Mouse (Mus musculus) lung, embryonic 15.5 days (tissue): ENCODE data around the gene Oas2. TPM values are rescaled to one million over a fixed set of nuclear protein-coding genes. Genes with fewer than 3 reads are reported as not detected.
"Not testable (repeated sequence)": the region's sequence is repeated elsewhere in the genome, so short reads cannot be mapped to it uniquely, and the experiment has no call there.

ENCODE experiments used
- ATAC-seq: fragments of 200-750 bp; cut with Nextera tagmentation; 2 replicates; pipeline ENCODE4 v1.8.0; 2017; ENCODE audit warnings: moderate number of reproducible peaks, borderline replicate concordance; ENCODE audit not compliant: low FRiP score, low TSS enrichment; ENCODE audit errors: extremely low read depth
- H3K27ac ChIP-seq: fragments of 300-500 bp; sonication (generic); 2 replicates; pipeline ENCODE4 v1.5.1; 2015; ENCODE audit warnings: moderate library complexity, mild to moderate bottlenecking, inconsistent platforms
- H3K27me3 ChIP-seq: fragments of 300-500 bp; sonication (generic); 2 replicates; pipeline ENCODE4 v1.6.1; 2015; ENCODE audit warnings: inconsistent platforms
- H3K36me3 ChIP-seq: fragments of 300-500 bp; sonication (generic); 2 replicates; pipeline ENCODE4 v1.6.1; 2015; ENCODE audit warnings: inconsistent platforms
- H3K4me1 ChIP-seq: fragments of 300-500 bp; sonication (generic); 2 replicates; pipeline ENCODE4 v1.6.1; 2015; ENCODE audit warnings: inconsistent platforms
- H3K4me2 ChIP-seq: fragments of 300-500 bp; sonication (generic); 2 replicates; pipeline ENCODE4 v1.6.1; 2015; ENCODE audit warnings: inconsistent platforms, mild to moderate bottlenecking, moderate library complexity
- H3K4me3 ChIP-seq: fragments of 300-500 bp; sonication (generic); 2 replicates; pipeline ENCODE4 v1.5.1; 2015; ENCODE audit warnings: mild to moderate bottlenecking, inconsistent platforms
- H3K9ac ChIP-seq: fragments of 300-500 bp; sonication (generic); 2 replicates; pipeline ENCODE4 v1.6.1; 2015; ENCODE audit warnings: inconsistent platforms
- H3K9me3 ChIP-seq: fragments of 300-500 bp; sonication (generic); 2 replicates; pipeline ENCODE4 v1.6.1; 2016; ENCODE audit warnings: inconsistent platforms
- WGBS: fragments of 180-500 bp; shearing (Covaris S2); methylation state at CpG from one replicate; pipeline ENCODE4 v1.1.7; 2015; 5-methylcytosine and 5-hydroxymethylcytosine counted together
- polyA plus RNA-seq: library from polyadenylated mRNA; unstranded; fragments of >200 nt; fragmentation: Nextera tagmentation; extraction: Ambion mirVana; gene quantifications from 2 replicates; pipeline ENCODE4 v1.2.1, GENCODE M21; 2015

The Oas2 gene
- polyA plus RNA-seq = 0.30 and 0.34 TPM in 2 replicates

DNA sequence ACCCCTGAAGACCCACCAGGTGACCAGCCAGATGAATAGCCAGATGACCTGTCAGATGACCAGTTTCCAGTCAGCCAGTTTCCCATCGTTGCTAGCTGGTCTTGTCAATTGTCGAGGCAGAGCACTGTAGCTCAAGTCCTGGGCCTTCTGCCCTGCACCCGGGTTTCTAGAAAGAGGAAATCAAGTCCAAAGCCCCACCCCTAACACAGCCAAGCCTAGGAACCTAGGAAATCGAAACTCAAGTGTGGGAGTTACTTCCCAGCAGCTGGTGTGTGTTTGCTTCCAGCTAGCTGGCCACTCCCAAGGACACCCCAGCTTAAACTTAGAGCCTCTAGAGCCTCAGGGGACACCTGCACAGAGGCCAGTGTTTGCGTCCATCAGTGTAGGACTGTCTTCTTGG, at the start of gene Oas2:
Gene Oas2, minus strand, starts transcription at position 166 of the 400 bp plus-strand sequence.
- Histone ChIP-seq H3K9ac (no peak within 1 kb of the TSS), H3K4me3 (no peak within 1 kb of the TSS), H3K9me3 (no peaks in the 10 kb centered on the region), H3K4me1 (no peaks in the 10 kb centered on the region), H3K27ac (no peak within 1 kb of the TSS), H3K27me3 (no peaks in the 10 kb centered on the region), H3K4me2 (no peak within 1 kb of the TSS), H3K36me3 (no peaks in the 10 kb centered on the region)
- no peak for ATAC-seq
- WGBS = 52% methylated on average over 5 of the region's 5 CpGs

- H3K27me3 ChIP-seq = not testable (repeated sequence)
These were observed 49.3 kb upstream of the Oas2 start for GRCm38 (mm10) chr5:120798943-120799342.

GRCm38 (mm10) chr5:120798147-120798546, 48.5 kb upstream of the Oas2 start:
- ATAC-seq, H3K27me3 ChIP-seq: not testable (repeated sequence)
- WGBS = 63% methylated on average over 5 of the region's 5 CpGs

More at GRCm38 (mm10) chr5:120798943-120799342, 49.3 kb upstream of the Oas2 start:
- not testable (repeated sequence) for H3K4me1 ChIP-seq, H3K4me3 ChIP-seq, H3K4me2 ChIP-seq, H3K9ac ChIP-seq, H3K36me3 ChIP-seq, H3K9me3 ChIP-seq, H3K27ac ChIP-seq, ATAC-seq
- WGBS = 63% methylated on average over 2 of the region's 2 CpGs

DNA sequence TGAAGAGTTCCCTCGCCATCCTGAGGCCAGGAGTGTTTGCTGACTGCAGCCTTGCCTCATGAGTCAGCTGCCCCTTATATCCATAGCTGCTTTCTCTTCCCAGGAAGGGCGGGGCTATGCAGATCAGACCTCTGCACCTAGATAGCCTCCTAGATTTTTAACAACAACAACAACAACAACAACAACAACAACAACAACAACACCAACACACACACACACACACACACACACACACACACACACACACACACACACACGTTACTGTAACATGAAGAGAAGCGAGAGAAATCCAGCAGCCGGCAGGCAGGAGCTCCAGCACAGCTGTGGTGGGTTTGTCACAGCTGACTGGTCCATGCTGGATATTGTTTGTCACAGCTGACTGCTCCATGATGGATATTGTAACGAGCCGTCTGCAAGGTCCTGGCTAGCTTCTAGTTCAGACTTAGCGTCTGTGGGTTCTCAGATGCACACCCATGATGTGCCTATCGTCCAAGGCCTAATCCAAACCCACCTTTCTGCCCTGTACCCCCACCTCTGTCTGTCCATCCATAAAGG, 45.9 kb upstream of the Oas2 start, which contains the start of gene Oas1e:
Gene Oas1e, minus strand, starts transcription at position 51 of the 555 bp plus-strand sequence.
- ATAC-seq, H3K9me3 ChIP-seq, H3K27me3 ChIP-seq, H3K4me1 ChIP-seq, H3K36me3 ChIP-seq, H3K27ac ChIP-seq, H3K4me3 ChIP-seq, H3K9ac ChIP-seq, H3K4me2 ChIP-seq: not testable (repeated sequence)
- WGBS = 39% methylated on average over 9 of the region's 9 CpGs

More at GRCm38 (mm10) chr5:120798147-120798546, 48.5 kb upstream of the Oas2 start:
- not testable (repeated sequence) for H3K36me3 ChIP-seq, H3K4me1 ChIP-seq, H3K9ac ChIP-seq, H3K4me2 ChIP-seq, H3K9me3 ChIP-seq, H3K4me3 ChIP-seq, H3K27ac ChIP-seq

GRCm38 (mm10) chr5:120793043-120793442, 43.4 kb upstream of the Oas2 start:
- H3K4me1 ChIP-seq = no peaks in the 10 kb centered on the region
- no peak overlapping the region for H3K27ac ChIP-seq
- 19% methylated on average over 2 of the region's 2 CpGs for WGBS
- H3K27me3 ChIP-seq = 0 out of 2 replicates have a peak, but pooled peaks cover 6% of the 10 kb centered on the region
- H3K9me3 ChIP-seq = no peaks in the 10 kb centered on the region
- H3K9ac ChIP-seq = no peak overlapping the region
- H3K4me2 ChIP-seq = no peak overlapping the region
- no peak for ATAC-seq
- H3K4me3 ChIP-seq = no peak overlapping the region
- H3K36me3 ChIP-seq = no peaks in the 10 kb centered on the region

DNA sequence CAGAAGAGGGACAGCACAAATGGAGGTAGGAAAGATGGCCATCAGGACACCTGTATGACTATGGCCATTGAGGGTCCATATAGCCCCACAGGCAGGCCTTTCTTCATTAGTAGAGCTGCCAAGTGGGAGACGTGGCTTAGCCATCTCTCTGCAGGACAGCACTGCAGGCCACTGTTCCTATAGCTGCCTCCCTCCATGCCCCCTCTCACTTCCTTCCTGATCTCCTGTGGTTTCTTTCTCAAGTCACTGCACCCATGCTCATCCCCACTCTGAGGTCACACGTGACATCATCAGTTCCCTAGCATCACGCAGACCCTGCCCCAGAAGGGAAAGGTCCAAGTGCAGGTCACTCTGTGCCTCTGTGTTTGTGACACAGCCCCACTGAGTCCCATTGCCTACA, 37.4 kb upstream of the Oas2 start:
- H3K4me2 ChIP-seq = no peak overlapping the region
- H3K4me3 ChIP-seq = no peak overlapping the region
- WGBS = 56% methylated on average over 3 of the region's 3 CpGs
- H3K36me3 ChIP-seq = no peaks in the 10 kb centered on the region
- H3K27me3 ChIP-seq = 0 out of 2 replicates have a peak, but pooled peaks cover 6% of the 10 kb centered on the region
- H3K9me3 ChIP-seq = no peaks in the 10 kb centered on the region
- no peak overlapping the region for H3K27ac ChIP-seq
- H3K9ac ChIP-seq = no peak overlapping the region
- no peaks in the 10 kb centered on the region for H3K4me1 ChIP-seq
- ATAC-seq = no peak

GRCm38 (mm10) chr5:120782446-120782845, 32.8 kb upstream of the Oas2 start:
- Histone ChIP-seq H3K4me3 (no peak overlapping the region), H3K36me3 (no peaks in the 10 kb centered on the region), H3K9ac (no peak overlapping the region), H3K27ac (no peak overlapping the region), H3K4me2 (no peak overlapping the region), H3K9me3 (no peaks in the 10 kb centered on the region), H3K27me3 (no peaks in the 10 kb centered on the region), H3K4me1 (no peaks in the 10 kb centered on the region)
- WGBS = 61% methylated on average over 2 of the region's 2 CpGs
- no peak for ATAC-seq

GRCm38 (mm10) chr5:120781646-120782045, 32.0 kb upstream of the Oas2 start:
- no peak overlapping the region for H3K27ac ChIP-seq
- no peak overlapping the region for H3K4me3 ChIP-seq
- no peaks in the 10 kb centered on the region for H3K4me1 ChIP-seq
- no peak overlapping the region for H3K4me2 ChIP-seq
- WGBS = 67% methylated on average over 1 of the region's 1 CpGs
- no peak overlapping the region for H3K9ac ChIP-seq
- ATAC-seq = no peak
- H3K36me3 ChIP-seq = no peaks in the 10 kb centered on the region
- no peaks in the 10 kb centered on the region for H3K9me3 ChIP-seq
- H3K27me3 ChIP-seq = no peaks in the 10 kb centered on the region

DNA sequence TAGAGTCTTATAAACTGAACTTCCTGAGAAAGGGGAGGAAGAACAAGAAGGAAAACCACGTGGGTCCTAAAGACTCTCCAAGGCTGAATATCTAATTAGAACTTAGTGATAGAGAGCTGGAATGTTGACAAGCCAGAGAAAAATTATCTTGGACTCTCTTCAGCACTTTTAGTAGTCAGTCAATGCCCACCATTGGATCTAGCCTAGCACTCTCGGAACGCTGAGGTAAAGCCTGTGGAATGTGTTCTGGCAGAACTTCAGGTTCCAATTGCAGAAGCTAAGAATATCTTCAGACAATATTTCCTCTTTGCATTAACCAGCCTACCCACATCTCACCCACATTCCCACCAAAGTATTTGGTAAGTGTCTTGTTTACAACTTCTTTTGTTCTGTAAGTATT, 30.3 kb upstream of the Oas2 start:
- H3K9me3 ChIP-seq = no peaks in the 10 kb centered on the region
- no peak overlapping the region for H3K9ac ChIP-seq
- no peaks in the 10 kb centered on the region for H3K4me1 ChIP-seq
- ATAC-seq = no peak
- no peak overlapping the region for H3K4me2 ChIP-seq
- H3K27ac ChIP-seq = no peak overlapping the region
- no peaks in the 10 kb centered on the region for H3K36me3 ChIP-seq
- no peaks in the 10 kb centered on the region for H3K27me3 ChIP-seq
- no peak overlapping the region for H3K4me3 ChIP-seq
- WGBS = 28% methylated on average over 3 of the region's 3 CpGs

DNA sequence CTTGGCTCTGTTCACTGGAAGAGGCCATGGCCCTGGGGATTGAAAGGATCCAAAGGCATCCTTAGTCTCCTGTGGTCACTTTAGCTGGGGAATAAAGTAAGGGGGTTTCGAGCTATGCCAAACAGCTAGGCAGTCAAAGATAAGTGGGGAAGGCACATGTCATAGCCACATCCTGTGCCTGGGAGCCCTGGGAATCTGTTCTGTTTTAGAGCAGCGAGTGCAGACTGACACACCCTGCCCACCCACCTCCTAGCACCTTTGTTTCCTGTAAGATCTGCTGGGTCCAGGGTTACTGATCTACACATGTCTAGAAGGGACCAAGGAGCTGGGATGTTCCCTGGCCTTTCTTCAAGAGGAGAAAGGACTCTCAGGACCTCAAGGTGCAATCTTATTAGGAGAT, 29.3 kb upstream of the Oas2 start:
- H3K27me3 ChIP-seq = no peaks in the 10 kb centered on the region
- no peaks in the 10 kb centered on the region for H3K4me1 ChIP-seq
- 59% methylated on average over 2 of the region's 2 CpGs for WGBS
- H3K9me3 ChIP-seq = no peaks in the 10 kb centered on the region
- no peak overlapping the region for H3K9ac ChIP-seq
- H3K4me3 ChIP-seq = no peak overlapping the region
- H3K36me3 ChIP-seq = no peaks in the 10 kb centered on the region
- no peak for ATAC-seq
- H3K27ac ChIP-seq = no peak overlapping the region
- no peak overlapping the region for H3K4me2 ChIP-seq

- Histone ChIP-seq H3K4me2 (no peak within 1 kb of the TSS), H3K9ac (no peak within 1 kb of the TSS), H3K4me1 (no peaks in the 10 kb centered on the region), H3K36me3 (no peaks in the 10 kb centered on the region), H3K9me3 (no peaks in the 10 kb centered on the region), H3K4me3 (no peak within 1 kb of the TSS), H3K27ac (no peak within 1 kb of the TSS), H3K27me3 (no peaks in the 10 kb centered on the region)
- ATAC-seq = no peak
- WGBS = 64% methylated on average over 9 of the region's 9 CpGs
These were observed 27.8 kb upstream of the Oas2 start, which contains the start of gene Oas3 for GRCm38 (mm10) chr5:120777478-120777877. Gene Oas3, minus strand, starts transcription at chr5:120777661.

GRCm38 (mm10) chr5:120776801-120777200, 27.1 kb upstream of the Oas2 start:
- Histone ChIP-seq H3K27me3 (no peaks in the 10 kb centered on the region), H3K9me3 (no peaks in the 10 kb centered on the region), H3K4me1 (no peaks in the 10 kb centered on the region), H3K9ac (no peak overlapping the region), H3K27ac (no peak overlapping the region), H3K4me3 (no peak overlapping the region), H3K4me2 (no peak overlapping the region), H3K36me3 (no peaks in the 10 kb centered on the region)
- no peak for ATAC-seq
- WGBS = 74% methylated on average over 5 of the region's 5 CpGs
